11 mouse cellular contexts compared by ENCODE assay signal in genomic region chr1:133239121-133239812, GRCm38 (mm10).
DNase-seq lines count a peak whose midpoint lies in the region; ATAC-seq and TF ChIP-seq lines count a peak whose summit lies in the region.
"Had no signal": no experiment of that assay in that cellular context is flagged by ENCODE, and none has a peak within 500 bp of the region (broad histone marks: within the 10 kb centered on the region; RNA-seq: fewer than 3 reads in every experiment).

No protein-coding gene starts in this region.

- no peak for ATAC-seq in hindbrain, embryonic 14.5 days (ENCODE audit: low FRiP score)
- ATAC-seq in midbrain, postnatal 0 days (ENCODE audit: low FRiP score), result no peak
- no peak for ATAC-seq in heart, embryonic 16.5 days (replicated peaks; ENCODE audit: extremely low read depth, insufficient read depth, low FRiP score)
- ATAC-seq: liver, postnatal 0 days had no signal

- no peaks in the 10 kb centered on the region for H3K36me3 ChIP-seq in hindbrain, embryonic 10.5 days
- peaks cover 7% of the 10 kb centered on the region; the same call in 1 of the 2 replicates for H3K36me3 ChIP-seq in hindbrain, embryonic 14.5 days (replicated peaks; ENCODE audit: control insufficient read depth, insufficient read depth)
- peaks cover 13% of the 10 kb centered on the region for H3K36me3 ChIP-seq in midbrain, embryonic 10.5 days
- H3K36me3 ChIP-seq in midbrain, postnatal 0 days (ENCODE audit: insufficient read depth, low read length), result no peaks in the 10 kb centered on the region
- 0 out of 2 replicates have a peak, but pooled peaks cover 4% of the 10 kb centered on the region for H3K36me3 ChIP-seq in heart, embryonic 16.5 days (ENCODE audit: control insufficient read depth, insufficient read depth)

- peaks cover 59% of the 10 kb centered on the region for H3K4me1 ChIP-seq in hindbrain, embryonic 10.5 days (replicated peaks)
- H3K4me1 ChIP-seq in hindbrain, embryonic 14.5 days (replicated peaks; ENCODE audit: control insufficient read depth, insufficient read depth, low read length), result peaks cover 5% of the 10 kb centered on the region
- peaks cover 61% of the 10 kb centered on the region for H3K4me1 ChIP-seq in midbrain, embryonic 10.5 days
- H3K4me1 ChIP-seq in midbrain, postnatal 0 days (ENCODE audit: insufficient read depth, low read length), result peaks cover 4% of the 10 kb centered on the region; the same call in 1 of the 2 replicates
- peaks cover 50% of the 10 kb centered on the region for H3K4me1 ChIP-seq in heart, embryonic 16.5 days (ENCODE audit: control insufficient read depth, insufficient read depth, low read length)

- no peak overlapping the region for H3K4me3 ChIP-seq in hindbrain, embryonic 10.5 days
- no peak overlapping the region for H3K4me3 ChIP-seq in hindbrain, embryonic 14.5 days (replicated peaks; ENCODE audit: low read length)
- H3K4me3 ChIP-seq in midbrain, embryonic 10.5 days, result no peak overlapping the region
- no peak overlapping the region for H3K4me3 ChIP-seq in midbrain, postnatal 0 days (ENCODE audit: low read depth, low read length)
- H3K4me3 ChIP-seq in heart, embryonic 16.5 days (ENCODE audit: low read length), result no peak overlapping the region
- H3K4me3 ChIP-seq: hindbrain, embryonic 13.5 days; myocyte had no signal

- WGBS in hindbrain, embryonic 10.5 days, result 60% methylated on average over 6 of the region's 6 CpGs
- 52% methylated on average over 6 of the region's 6 CpGs for WGBS in hindbrain, embryonic 14.5 days
- 65% methylated on average over 6 of the region's 6 CpGs for whole genome bisulfite sequencing in midbrain, embryonic 10.5 days
- 49% methylated on average over 6 of the region's 6 CpGs for WGBS in midbrain, postnatal 0 days
- WGBS in heart, embryonic 16.5 days, result 56% methylated on average over 6 of the region's 6 CpGs

- no peak for DNase-seq in hindbrain, embryonic 10.5 days (ENCODE audit: low spot score)
- DNase-seq in hindbrain, embryonic 14.5 days (ENCODE audit: low spot score), result no peak
- DNase-seq in midbrain, embryonic 10.5 days (ENCODE audit: low spot score), result no peak
- DNase-seq in midbrain, postnatal 0 days (ENCODE audit: low spot score), result no peak
- peak; percentile 78 for DNase-seq in telencephalon, adult 2 months (ENCODE audit: low read depth, low spot score)
- no peak for DNase-seq in natural killer cell, adult 2 months (ENCODE audit: low spot score in 2 of 2)
- DNase-seq: liver, postnatal 0 days; thymus, adult 18-20 months had no signal

- no peaks in the 10 kb centered on the region for H3K27me3 ChIP-seq in hindbrain, embryonic 10.5 days (ENCODE audit: insufficient read depth, poor library complexity, severe bottlenecking)
- H3K27me3 ChIP-seq in hindbrain, embryonic 14.5 days (ENCODE audit: control insufficient read depth, insufficient read depth, low read length), result no peaks in the 10 kb centered on the region
- H3K27me3 ChIP-seq in midbrain, embryonic 10.5 days (ENCODE audit: low read depth, poor library complexity, severe bottlenecking), result no peaks in the 10 kb centered on the region
- H3K27me3 ChIP-seq in midbrain, postnatal 0 days (ENCODE audit: insufficient read depth, low read length), result no peaks in the 10 kb centered on the region
- H3K27me3 ChIP-seq in heart, embryonic 16.5 days (ENCODE audit: control insufficient read depth, insufficient read depth, low read length), result no peaks in the 10 kb centered on the region
- H3K27me3 ChIP-seq: hindbrain, embryonic 13.5 days had no signal

- no peak overlapping the region for H3K4me2 ChIP-seq in hindbrain, embryonic 14.5 days (replicated peaks)
- no peak overlapping the region for H3K4me2 ChIP-seq in midbrain, postnatal 0 days (ENCODE audit: low read depth, low read length, poor library complexity, severe bottlenecking)
- H3K4me2 ChIP-seq in heart, embryonic 16.5 days (ENCODE audit: low read depth, low read length), result no peak overlapping the region
- H3K4me2 ChIP-seq: hindbrain, embryonic 13.5 days had no signal

- H3K27ac ChIP-seq in hindbrain, embryonic 10.5 days, result peak overlapping the region; percentile 37; the same call in 1 of the 2 replicates
- no peak overlapping the region for H3K27ac ChIP-seq in hindbrain, embryonic 14.5 days
- H3K27ac ChIP-seq in midbrain, embryonic 10.5 days (replicated peaks), result peak overlapping the region; percentile 61
- no peak overlapping the region for H3K27ac ChIP-seq in midbrain, postnatal 0 days (ENCODE audit: low read depth, low read length)
- peak overlapping the region; percentile 64 for H3K27ac ChIP-seq in heart, embryonic 16.5 days (ENCODE audit: low read length)
- H3K27ac ChIP-seq: hindbrain, embryonic 13.5 days had no signal

- H3K9ac ChIP-seq in hindbrain, embryonic 14.5 days, result no peak overlapping the region
- no peak overlapping the region for H3K9ac ChIP-seq in midbrain, postnatal 0 days (replicated peaks; ENCODE audit: low read length, poor library complexity, severe bottlenecking)
- H3K9ac ChIP-seq in heart, embryonic 16.5 days (ENCODE audit: low read length), result peak overlapping the region; percentile 2; the same call in 1 of the 2 replicates
- H3K9ac ChIP-seq: hindbrain, embryonic 13.5 days; liver, postnatal 0 days had no signal

- no peak for TF ChIP-seq CTCF in midbrain, postnatal 0 days (IDR thresholded peaks at IDR 0.05)

- no peaks in the 10 kb centered on the region for H3K9me3 ChIP-seq in hindbrain, embryonic 10.5 days
- no peaks in the 10 kb centered on the region for H3K9me3 ChIP-seq in hindbrain, embryonic 14.5 days (ENCODE audit: control insufficient read depth, low read length)
- H3K9me3 ChIP-seq in midbrain, embryonic 10.5 days (replicated peaks), result no peaks in the 10 kb centered on the region
- no peaks in the 10 kb centered on the region for H3K9me3 ChIP-seq in midbrain, postnatal 0 days (ENCODE audit: low read length)
- H3K9me3 ChIP-seq in heart, embryonic 16.5 days (replicated peaks; ENCODE audit: control insufficient read depth, low read length), result no peaks in the 10 kb centered on the region
- H3K9me3 ChIP-seq: hindbrain, embryonic 13.5 days had no signal

Comparison
In these comparisons a context has a peak if more than half of its experiments do, and no peak if none do; other contexts are left out.
1. H3K27ac ChIP-seq: peak in hindbrain, embryonic 10.5 days (single experiment), midbrain, embryonic 10.5 days (single experiment) and heart, embryonic 16.5 days (single experiment); none in hindbrain, embryonic 14.5 days (single experiment) and midbrain, postnatal 0 days (single experiment).